Mouse (Mus musculus) forebrain, embryonic 12.5 days (tissue): ENCODE measurements around the gene Aqr. TPM values are rescaled to one million over a fixed set of nuclear protein-coding genes. Genes with fewer than 3 reads are reported as not detected.

ENCODE experiments used
- ATAC-seq: fragments of 200-750 bp; cut with Nextera tagmentation; 2 replicates; pipeline ENCODE4 v1.8.0; 2017; ENCODE audit warnings: moderate TSS enrichment; ENCODE audit not compliant: low FRiP score
- H3K27ac ChIP-seq: fragments of 300-500 bp; sonication (generic); 2 replicates; pipeline ENCODE4 v1.5.1; 2016; ENCODE audit warnings: mild to moderate bottlenecking
- H3K27me3 ChIP-seq: fragments of 300-500 bp; sonication (generic); 2 replicates; pipeline ENCODE4 v1.6.1; 2016; ENCODE audit warnings: mild to moderate bottlenecking
- H3K36me3 ChIP-seq: fragments of 300-500 bp; sonication (generic); replicated peaks from 2 replicates; pipeline ENCODE4 v1.6.1; 2016; ENCODE audit warnings: mild to moderate bottlenecking
- H3K4me1 ChIP-seq: fragments of 300-500 bp; sonication (generic); 2 replicates; pipeline ENCODE4 v1.6.1; 2016
- H3K4me2 ChIP-seq: fragments of 300-500 bp; sonication (generic); 2 replicates; pipeline ENCODE4 v1.6.1; 2016; ENCODE audit warnings: mild to moderate bottlenecking, moderate library complexity
- H3K4me3 ChIP-seq: fragments of 300-500 bp; sonication (generic); replicated peaks from 2 replicates; pipeline ENCODE4 v1.5.1; 2016; ENCODE audit warnings: mild to moderate bottlenecking
- H3K9ac ChIP-seq: fragments of 300-500 bp; sonication (generic); 2 replicates; pipeline ENCODE4 v1.6.1; 2016; ENCODE audit warnings: mild to moderate bottlenecking
- H3K9me3 ChIP-seq: fragments of 300-500 bp; sonication (generic); 2 replicates; pipeline ENCODE4 v1.6.1; 2016
- WGBS: fragments of 180-500 bp; shearing (Covaris S2); methylation state at CpG from one replicate; pipeline ENCODE4 v1.1.7; 2016; 5-methylcytosine and 5-hydroxymethylcytosine counted together
- polyA plus RNA-seq: library from polyadenylated mRNA; unstranded; fragments of >200 nt; fragmentation: Nextera tagmentation; extraction: Ambion mirVana; gene quantifications from 2 replicates; pipeline ENCODE4 v1.2.1, GENCODE M21; 2016

Aqr gene
- polyA plus RNA-seq, 1 experiment from 2014 or later, result 58.9 TPM

DNA sequence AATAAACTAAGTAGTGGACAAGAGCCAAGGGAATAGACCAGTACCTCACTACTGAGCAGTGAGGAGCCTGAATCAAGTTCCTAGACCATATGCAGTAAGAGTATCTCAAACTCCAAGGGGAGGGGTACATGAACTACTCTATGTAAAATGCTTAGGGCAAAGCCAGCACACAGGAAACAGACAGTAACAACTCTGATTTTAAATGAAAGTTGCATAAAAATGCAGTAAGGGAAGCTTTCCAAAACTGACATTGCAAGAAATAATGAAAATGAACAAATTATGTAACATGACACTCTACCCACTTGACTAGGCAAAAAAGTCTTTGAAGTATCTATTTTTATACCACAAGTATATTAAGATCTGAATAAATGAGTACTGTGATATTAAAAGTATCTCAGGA, 19.0 kb downstream of the Aqr start:
- Histone ChIP-seq H3K27me3 (no peaks in the 10 kb centered on the region), H3K27ac (no peak overlapping the region), H3K4me3 (no peak overlapping the region), H3K4me1 (no peaks in the 10 kb centered on the region), H3K9me3 (no peaks in the 10 kb centered on the region), H3K36me3 (peaks cover 59% of the 10 kb centered on the region), H3K4me2 (no peak overlapping the region), H3K9ac (no peak overlapping the region)
- no peak for ATAC-seq

DNA sequence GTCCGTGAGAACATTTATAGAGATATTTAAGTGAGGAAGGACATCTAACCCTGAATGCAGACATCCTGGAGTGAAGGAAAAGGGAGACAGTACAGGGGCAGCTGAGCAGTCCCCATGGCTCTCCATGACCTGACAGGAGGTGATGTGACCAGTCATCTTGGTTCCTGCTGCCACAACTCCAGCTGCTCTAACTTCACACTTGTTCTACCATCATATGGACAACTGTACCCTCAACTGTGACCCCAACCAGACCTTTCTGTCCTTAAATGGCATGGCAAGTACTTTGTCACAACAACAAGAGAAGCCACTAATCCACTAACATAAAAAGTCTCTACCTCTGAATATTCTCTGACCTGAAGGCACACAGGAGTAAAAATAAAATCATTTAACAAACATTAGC, 24.8 kb downstream of the Aqr start:
- no peaks in the 10 kb centered on the region for H3K27me3 ChIP-seq
- peaks cover 69% of the 10 kb centered on the region for H3K36me3 ChIP-seq
- ATAC-seq, result no peak
- no peak overlapping the region for H3K4me2 ChIP-seq
- WGBS, result 95% methylated on average over 1 of the region's 1 CpGs
- no peak overlapping the region for H3K4me3 ChIP-seq
- H3K9me3 ChIP-seq, result no peaks in the 10 kb centered on the region
- no peaks in the 10 kb centered on the region for H3K4me1 ChIP-seq
- no peak overlapping the region for H3K27ac ChIP-seq
- no peak overlapping the region for H3K9ac ChIP-seq

DNA sequence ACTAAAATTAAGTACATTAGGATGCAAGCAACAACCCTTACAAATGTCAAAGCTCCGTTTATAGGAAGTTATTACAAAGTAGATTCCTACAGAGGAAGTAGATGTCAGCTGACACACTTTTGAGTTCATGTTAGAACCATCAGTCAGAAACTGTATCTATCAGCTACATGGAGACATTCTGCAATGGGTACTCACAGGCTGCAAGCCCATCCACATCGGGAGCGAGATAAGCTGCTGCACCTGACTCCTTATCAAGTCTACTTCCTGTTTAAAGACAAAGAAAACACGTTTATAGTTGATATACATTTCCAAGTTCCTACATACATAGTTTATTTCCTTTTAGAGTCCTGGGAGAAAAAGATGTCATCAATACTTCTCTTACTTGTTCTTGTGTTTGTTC, 29.5 kb downstream of the Aqr start:
- no peak for ATAC-seq
- WGBS, result 88% methylated on average over 4 of the region's 4 CpGs
- no peaks in the 10 kb centered on the region for H3K27me3 ChIP-seq
- H3K9me3 ChIP-seq, result no peaks in the 10 kb centered on the region
- H3K9ac ChIP-seq, result no peak overlapping the region
- H3K4me2 ChIP-seq, result no peak overlapping the region
- peaks cover 77% of the 10 kb centered on the region for H3K36me3 ChIP-seq
- H3K4me1 ChIP-seq, result no peaks in the 10 kb centered on the region
- H3K27ac ChIP-seq, result no peak overlapping the region
- no peak overlapping the region for H3K4me3 ChIP-seq

DNA sequence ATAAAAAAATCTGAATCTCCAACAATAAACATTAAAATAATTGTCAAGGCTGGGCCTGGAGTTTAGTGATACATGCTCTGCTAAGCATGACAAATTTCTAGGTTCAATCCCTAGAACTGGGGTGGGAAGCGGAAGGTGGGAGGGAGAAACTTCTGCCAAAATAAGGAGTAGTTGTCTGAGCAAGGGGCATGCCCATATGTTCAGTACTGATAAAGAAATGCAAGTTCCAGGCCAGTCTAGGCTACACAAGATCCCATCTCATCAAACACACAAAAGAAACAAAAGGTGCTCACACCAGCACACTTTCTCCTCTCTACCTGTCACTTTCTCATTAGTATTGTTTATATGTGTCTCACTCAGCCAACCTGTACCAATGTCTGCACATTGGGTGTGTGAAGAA, 30.2 kb downstream of the Aqr start:
- H3K4me3 ChIP-seq, result no peak overlapping the region
- WGBS, result 93% methylated on average over 1 of the region's 1 CpGs
- H3K4me1 ChIP-seq, result no peaks in the 10 kb centered on the region
- H3K27me3 ChIP-seq, result no peaks in the 10 kb centered on the region
- H3K9me3 ChIP-seq, result no peaks in the 10 kb centered on the region
- H3K36me3 ChIP-seq, result peaks cover 74% of the 10 kb centered on the region
- H3K9ac ChIP-seq, result no peak overlapping the region
- ATAC-seq, result no peak
- no peak overlapping the region for H3K27ac ChIP-seq
- no peak overlapping the region for H3K4me2 ChIP-seq

DNA sequence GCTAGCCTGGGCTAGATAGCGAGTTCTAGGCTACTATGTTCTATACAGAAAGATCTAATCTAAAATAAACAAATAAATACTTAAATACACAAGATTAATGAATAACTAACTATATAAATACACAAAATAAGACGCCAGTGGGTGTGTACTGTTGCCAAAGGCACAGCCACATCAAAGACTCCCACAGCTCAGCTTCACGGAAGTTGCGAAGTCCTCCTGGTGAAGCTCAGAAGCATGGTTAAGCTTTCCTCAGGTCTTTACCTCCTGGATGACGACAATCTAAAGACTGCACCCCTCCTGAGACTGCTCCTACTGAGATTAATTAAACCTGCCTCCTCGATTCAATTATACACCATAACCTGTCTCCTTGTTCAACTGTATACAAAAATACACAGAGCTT, 33.6 kb downstream of the Aqr start:
- Histone ChIP-seq H3K4me3 (no peak overlapping the region), H3K9me3 (no peaks in the 10 kb centered on the region), H3K9ac (no peak overlapping the region), H3K4me1 (no peaks in the 10 kb centered on the region), H3K4me2 (no peak overlapping the region), H3K27ac (no peak overlapping the region), H3K27me3 (no peaks in the 10 kb centered on the region), H3K36me3 (peaks cover 74% of the 10 kb centered on the region)
- 94% methylated on average over 6 of the region's 6 CpGs for WGBS
- no peak for ATAC-seq

DNA sequence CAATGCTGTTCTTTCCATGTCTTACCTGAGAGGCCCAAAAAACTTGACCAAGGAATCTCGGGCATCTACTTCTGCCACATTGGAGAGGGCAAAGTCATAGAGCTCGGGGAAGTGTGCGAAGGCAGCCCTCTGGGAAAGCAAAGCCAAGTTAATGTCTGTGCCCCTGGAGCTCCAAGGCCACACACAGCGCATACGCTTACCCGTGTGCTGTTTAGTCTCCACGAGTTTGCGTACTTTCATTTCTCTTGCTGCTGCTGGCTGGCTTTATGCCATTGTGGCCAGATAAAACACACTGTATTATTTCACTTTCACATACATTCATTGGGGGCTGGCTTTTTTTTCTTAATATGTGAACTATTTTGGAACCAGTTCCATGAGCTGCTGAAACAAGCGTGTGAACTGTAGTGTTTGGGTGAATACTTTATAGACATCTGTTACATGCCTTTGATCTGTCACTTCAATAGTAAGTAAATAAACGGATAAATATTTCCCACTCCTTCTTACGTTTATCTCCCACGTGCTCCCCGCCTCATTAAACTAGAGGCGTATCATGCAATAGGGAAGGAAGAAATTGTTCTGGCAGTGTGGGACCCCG, 39.9 kb downstream of the Aqr start:
- H3K9me3 ChIP-seq, result no peaks in the 10 kb centered on the region
- 91% methylated on average over 15 of the region's 15 CpGs for WGBS
- no peak for ATAC-seq

DNA sequence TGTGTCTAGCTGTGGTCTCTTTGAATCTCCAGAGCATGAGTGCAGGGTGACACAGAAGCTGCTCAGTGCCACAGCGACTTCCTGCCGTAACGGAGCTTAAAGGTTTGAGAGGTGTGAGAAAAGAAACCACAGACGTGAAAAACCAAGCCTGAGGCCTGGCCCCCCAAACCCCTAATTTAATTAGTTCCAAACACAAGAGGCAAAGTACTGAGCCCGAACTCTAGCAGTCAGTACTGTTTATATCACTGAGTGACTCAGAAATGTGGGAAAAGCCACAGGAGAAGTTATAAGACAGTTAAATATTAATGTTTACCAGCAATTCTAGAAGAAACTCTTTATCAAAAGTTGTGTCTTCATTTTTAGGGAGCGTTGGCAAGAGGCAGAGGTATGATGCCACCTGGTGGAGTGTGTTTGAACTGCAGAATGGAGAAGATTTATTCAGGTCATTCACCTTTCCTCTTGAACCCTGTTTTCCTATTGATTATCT, 41.5 kb downstream of the Aqr start:
- Histone ChIP-seq H3K27me3 (no peaks in the 10 kb centered on the region), H3K4me2 (no peak overlapping the region), H3K9me3 (no peaks in the 10 kb centered on the region), H3K4me1 (no peaks in the 10 kb centered on the region), H3K27ac (no peak overlapping the region), H3K9ac (no peak overlapping the region), H3K36me3 (peaks cover 79% of the 10 kb centered on the region), H3K4me3 (no peak overlapping the region)
- WGBS, result 76% methylated on average over 6 of the region's 6 CpGs
- no peak for ATAC-seq

More for the DNA sequence above, 39.9 kb downstream of the Aqr start:
- no peaks in the 10 kb centered on the region for H3K4me1 ChIP-seq
- no peak overlapping the region for H3K27ac ChIP-seq
- no peaks in the 10 kb centered on the region for H3K27me3 ChIP-seq
- no peak overlapping the region for H3K9ac ChIP-seq
- no peak overlapping the region for H3K4me2 ChIP-seq
- H3K4me3 ChIP-seq, result no peak overlapping the region
- H3K36me3 ChIP-seq, result peaks cover 70% of the 10 kb centered on the region

DNA sequence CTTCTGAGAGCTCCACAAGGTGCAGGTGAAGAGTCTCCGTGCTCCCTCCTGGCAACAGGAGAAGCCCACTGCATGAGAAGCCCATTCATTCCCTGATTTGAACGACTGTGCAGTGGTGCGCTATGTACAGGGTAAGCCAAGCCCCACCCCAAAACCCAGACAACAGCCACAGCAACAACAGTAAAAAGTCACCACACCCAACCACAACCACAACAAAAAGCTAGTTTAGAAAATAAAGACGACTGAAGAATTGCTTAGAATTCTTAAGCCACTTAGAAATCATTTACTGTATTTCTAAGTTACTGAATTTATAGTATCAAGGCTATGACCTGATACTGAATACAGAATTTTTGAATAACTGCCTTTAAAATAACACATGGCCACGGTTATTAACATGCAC, 41.9 kb downstream of the Aqr start:
- H3K9ac ChIP-seq, result no peak overlapping the region
- 92% methylated on average over 5 of the region's 5 CpGs for WGBS
- ATAC-seq, result no peak
- H3K36me3 ChIP-seq, result peaks cover 79% of the 10 kb centered on the region
- H3K27ac ChIP-seq, result no peak overlapping the region
- H3K4me3 ChIP-seq, result no peak overlapping the region
- no peak overlapping the region for H3K4me2 ChIP-seq
- no peaks in the 10 kb centered on the region for H3K4me1 ChIP-seq
- H3K27me3 ChIP-seq, result no peaks in the 10 kb centered on the region
- no peaks in the 10 kb centered on the region for H3K9me3 ChIP-seq

DNA sequence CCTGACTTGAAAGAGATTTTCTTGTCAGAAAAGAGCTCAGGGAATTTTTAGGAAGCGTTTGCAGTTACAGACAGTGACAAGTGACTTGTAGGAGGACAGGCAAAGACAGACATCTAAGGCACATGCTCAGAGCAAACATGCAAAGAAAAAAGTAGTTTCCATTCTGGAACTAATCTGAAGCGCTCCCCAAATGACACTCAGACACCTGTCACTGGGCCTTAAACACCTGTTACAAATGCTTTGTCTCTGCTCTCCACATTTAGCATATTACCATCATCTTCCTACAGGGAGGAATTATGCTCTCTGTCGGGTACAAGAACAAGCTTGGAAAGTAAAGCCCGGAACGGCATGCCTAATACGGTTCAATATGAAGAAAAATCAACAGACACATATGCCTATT, 43.0 kb downstream of the Aqr start:
- H3K36me3 ChIP-seq, result peaks cover 80% of the 10 kb centered on the region
- no peak for ATAC-seq
- H3K27ac ChIP-seq, result no peak overlapping the region
- no peaks in the 10 kb centered on the region for H3K4me1 ChIP-seq
- no peaks in the 10 kb centered on the region for H3K27me3 ChIP-seq
- H3K4me2 ChIP-seq, result no peak overlapping the region
- H3K9me3 ChIP-seq, result no peaks in the 10 kb centered on the region
- H3K9ac ChIP-seq, result no peak overlapping the region
- 88% methylated on average over 6 of the region's 6 CpGs for WGBS
- H3K4me3 ChIP-seq, result no peak overlapping the region

DNA sequence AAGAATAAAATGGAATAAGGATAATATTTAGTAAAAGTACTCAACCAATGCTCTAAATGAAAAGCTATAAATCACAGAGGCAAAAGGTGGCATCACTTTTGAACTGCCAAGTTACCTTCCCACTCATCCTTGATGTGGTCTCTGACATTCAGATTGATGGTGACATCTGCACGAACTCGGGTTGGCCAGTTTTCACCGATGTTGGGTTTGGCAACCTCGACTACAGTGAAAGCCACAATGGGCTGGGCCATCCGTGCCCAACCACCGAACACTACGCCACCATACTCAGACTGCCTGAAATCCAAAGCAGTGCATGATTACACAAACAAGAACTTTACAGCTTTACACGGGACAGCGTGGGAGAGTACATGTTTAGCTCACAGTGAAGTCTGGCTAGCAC, 50.1 kb downstream of the Aqr start:
- no peaks in the 10 kb centered on the region for H3K4me1 ChIP-seq
- peaks cover 85% of the 10 kb centered on the region for H3K36me3 ChIP-seq
- ATAC-seq, result no peak
- H3K27ac ChIP-seq, result no peak overlapping the region
- no peak overlapping the region for H3K9ac ChIP-seq
- no peaks in the 10 kb centered on the region for H3K27me3 ChIP-seq
- no peak overlapping the region for H3K4me2 ChIP-seq
- no peaks in the 10 kb centered on the region for H3K9me3 ChIP-seq
- no peak overlapping the region for H3K4me3 ChIP-seq
- WGBS, result 95% methylated on average over 9 of the region's 9 CpGs

DNA sequence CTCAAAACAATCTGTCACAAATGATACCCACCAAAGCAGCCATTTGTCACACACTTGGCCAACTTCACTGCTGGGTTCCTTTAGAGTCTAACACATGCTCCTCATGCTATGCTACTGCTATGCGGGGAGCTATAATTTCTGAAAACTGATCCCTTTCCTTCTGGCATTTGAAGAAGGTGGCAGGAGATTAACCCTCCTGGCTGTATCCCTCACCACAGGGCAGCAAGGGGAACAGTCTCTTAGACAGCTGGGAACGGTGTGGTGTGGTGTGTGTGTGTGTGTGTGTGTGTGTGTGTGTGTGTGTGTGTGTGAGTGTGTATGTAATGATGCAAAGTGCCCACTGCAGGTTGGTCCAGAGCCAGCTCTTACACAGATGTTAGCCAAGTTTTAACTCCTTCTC, 51.0 kb downstream of the Aqr start:
- no peak overlapping the region for H3K4me3 ChIP-seq
- ATAC-seq, result no peak
- no peak overlapping the region for H3K4me2 ChIP-seq
- no peaks in the 10 kb centered on the region for H3K27me3 ChIP-seq
- H3K9ac ChIP-seq, result no peak overlapping the region
- H3K9me3 ChIP-seq, result no peaks in the 10 kb centered on the region
- WGBS, result 89% methylated on average over 2 of the region's 2 CpGs
- H3K4me1 ChIP-seq, result no peaks in the 10 kb centered on the region
- no peak overlapping the region for H3K27ac ChIP-seq
- peaks cover 83% of the 10 kb centered on the region for H3K36me3 ChIP-seq

DNA sequence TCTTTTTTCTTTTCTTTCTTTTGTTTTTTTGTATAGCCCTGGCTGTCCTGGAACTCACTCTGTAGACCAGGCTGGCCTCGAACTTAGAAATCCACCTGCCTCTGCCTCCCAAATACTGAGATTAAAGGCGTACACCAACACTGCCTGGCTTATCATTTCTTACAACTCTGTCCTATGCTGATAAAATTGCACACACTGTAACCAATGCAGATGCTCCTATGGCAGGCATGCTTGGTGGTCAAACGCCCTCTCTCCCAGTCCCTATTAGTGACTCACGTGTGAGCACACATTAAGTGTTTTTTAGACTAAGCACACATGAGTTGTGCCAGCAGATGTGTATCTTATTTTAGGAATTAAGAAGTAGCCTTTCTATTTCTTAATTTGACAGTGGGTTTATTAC, 53.5 kb downstream of the Aqr start:
- Histone ChIP-seq H3K4me1 (no peaks in the 10 kb centered on the region), H3K4me2 (no peak overlapping the region), H3K9me3 (no peaks in the 10 kb centered on the region), H3K9ac (no peak overlapping the region), H3K27me3 (no peaks in the 10 kb centered on the region), H3K4me3 (no peak overlapping the region), H3K27ac (no peak overlapping the region), H3K36me3 (peaks cover 75% of the 10 kb centered on the region)
- ATAC-seq, result no peak
- WGBS, result 90% methylated on average over 4 of the region's 4 CpGs

DNA sequence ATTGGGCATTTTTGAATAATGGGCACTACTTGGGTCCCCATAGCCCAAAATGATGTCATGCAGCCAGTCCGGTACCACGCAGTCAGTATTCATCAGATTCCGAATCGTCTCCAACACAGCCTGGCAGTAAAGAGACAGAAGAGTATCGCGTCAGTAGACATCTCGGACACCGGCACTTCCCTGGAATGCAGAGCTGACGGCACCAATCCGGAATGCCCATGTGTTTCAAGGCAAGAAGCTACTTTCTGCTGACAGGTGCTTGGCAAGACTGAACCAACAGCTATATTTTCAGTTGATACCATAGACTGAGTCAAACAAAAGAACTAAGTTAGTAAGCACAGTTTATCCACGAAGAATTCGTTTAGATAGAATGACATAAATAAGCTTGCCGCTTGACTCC, 56.2 kb downstream of the Aqr start:
- Histone ChIP-seq H3K4me1 (no peaks in the 10 kb centered on the region), H3K4me2 (no peak overlapping the region), H3K27me3 (no peaks in the 10 kb centered on the region), H3K36me3 (peaks cover 71% of the 10 kb centered on the region), H3K4me3 (no peak overlapping the region), H3K9me3 (no peaks in the 10 kb centered on the region), H3K27ac (no peak overlapping the region), H3K9ac (no peak overlapping the region)
- WGBS, result 93% methylated on average over 13 of the region's 13 CpGs
- ATAC-seq, result no peak
